Mouse (Mus musculus) hindbrain, postnatal 0 days (tissue): ENCODE measurements at regions not wholly inside any gene's neighbourhood (a gene's known extent, or its start where the extent isn't known, plus 50 kb on each side); places are given as distances from the start of the nearest gene placed in this dataset.
"Not testable (repeated sequence)": the region's sequence is repeated elsewhere in the genome, so short reads cannot be mapped to it uniquely, and the experiment has no call there.

Source experiments
- ATAC-seq: fragments of 200-750 bp; cut with Nextera tagmentation; 2 replicates; pipeline ENCODE4 v1.8.0; 2017; ENCODE audit warnings: mild to moderate bottlenecking, moderate TSS enrichment, moderate library complexity
- DNase-seq: peaks from one replicate; pipeline ENCODE4 v3.0.0-alpha.2; 2015; ENCODE audit warnings: low spot score
- H3K27ac ChIP-seq: fragments of 300-500 bp; sonication (generic); 2 replicates; pipeline ENCODE4 v1.5.1; 2014; ENCODE audit warnings: mild to moderate bottlenecking
- H3K27me3 ChIP-seq: fragments of 300-500 bp; sonication (generic); 2 replicates; pipeline ENCODE4 v1.6.1; 2014; ENCODE audit warnings: low read length, mixed read lengths; ENCODE audit not compliant: insufficient read depth
- H3K36me3 ChIP-seq: fragments of 300-500 bp; sonication (generic); 2 replicates; pipeline ENCODE4 v1.6.1; 2014; ENCODE audit warnings: low read length, mixed read lengths; ENCODE audit not compliant: insufficient read depth
- H3K4me1 ChIP-seq: fragments of 300-500 bp; sonication (generic); 2 replicates; pipeline ENCODE4 v1.6.1; 2014; ENCODE audit warnings: antibody characterized with exemption, low read length, mixed read lengths; ENCODE audit not compliant: insufficient read depth
- H3K4me2 ChIP-seq: fragments of 300-500 bp; sonication (generic); 2 replicates; pipeline ENCODE4 v1.6.1; 2014; ENCODE audit warnings: low read depth, mild to moderate bottlenecking, low read length, moderate library complexity, mixed read lengths
- H3K4me3 ChIP-seq: fragments of 300-500 bp; sonication (generic); 2 replicates; pipeline ENCODE4 v1.5.1; 2014; ENCODE audit warnings: low read length
- H3K9ac ChIP-seq: fragments of 300-500 bp; sonication (generic); replicated peaks from 2 replicates; pipeline ENCODE4 v1.6.1; 2014; ENCODE audit warnings: mild to moderate bottlenecking, low read length, moderate library complexity, mixed read lengths
- H3K9me3 ChIP-seq: fragments of 300-500 bp; sonication (generic); 2 replicates; pipeline ENCODE4 v1.6.1; 2016; ENCODE audit warnings: low read length, mixed read lengths
- CTCF ChIP-seq: IDR thresholded peaks from 2 replicates; pipeline ENCODE4 v1.5.1; 2016; ENCODE audit warnings: antibody characterized with exemption, control low read depth, low read depth
- WGBS: fragments of 180-500 bp; shearing (Covaris S2); extraction: QIAGEN DNeasy Blood & Tissue Kit; methylation state at CpG from one replicate; pipeline ENCODE4 v1.1.7; 2014; 5-methylcytosine and 5-hydroxymethylcytosine counted together

DNA sequence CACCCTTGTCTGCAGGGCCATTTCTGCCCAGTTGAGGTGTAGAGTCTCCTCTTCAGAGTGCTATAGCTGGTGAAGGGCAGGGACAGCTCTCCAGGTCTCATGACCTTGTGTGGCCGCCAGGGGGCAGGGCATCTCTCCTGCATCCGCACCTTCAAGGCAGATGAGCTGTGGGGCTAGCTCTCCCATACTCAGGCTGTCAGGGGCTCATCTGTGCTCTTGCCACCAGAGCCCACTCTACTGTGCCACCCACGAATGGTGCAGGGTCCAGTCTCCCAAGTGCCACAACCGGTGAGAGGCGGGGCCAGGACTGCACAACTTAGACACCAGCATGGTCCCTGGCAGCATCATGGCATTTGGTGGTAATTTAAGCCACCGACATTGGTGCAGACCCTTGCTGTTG lies 111.3 kb downstream of the Syt10 start:
- Histone ChIP-seq H3K27ac (no peak overlapping the region), H3K4me1 (no peaks in the 10 kb centered on the region), H3K9me3 (no peaks in the 10 kb centered on the region), H3K27me3 (no peaks in the 10 kb centered on the region), H3K4me2 (no peak overlapping the region), H3K36me3 (no peaks in the 10 kb centered on the region), H3K9ac (no peak overlapping the region), H3K4me3 (no peak overlapping the region)
- 38% methylated on average over 6 of the region's 6 CpGs for WGBS
- 0 out of 2 replicates have a peak, but pooled peaks have one; percentile 10 for ATAC-seq
- DNase-seq, result peak; percentile 9
- peak; percentile 74 for TF ChIP-seq CTCF

GRCm38 (mm10) chr15:89724356-89724755 lies 117.3 kb downstream of the Syt10 start:
- DNase-seq (peak; percentile 23), ATAC-seq (no peak)
- Histone ChIP-seq H3K4me2 (peak overlapping the region; percentile 31), H3K4me3 (no peak overlapping the region), H3K4me1 (no peaks in the 10 kb centered on the region), H3K36me3 (no peaks in the 10 kb centered on the region), H3K27ac (no peak overlapping the region), H3K9ac (no peak overlapping the region), H3K27me3 (no peaks in the 10 kb centered on the region), H3K9me3 (no peaks in the 10 kb centered on the region)
- no peak for TF ChIP-seq CTCF
- 29% methylated on average over 12 of the region's 12 CpGs for WGBS

- Histone ChIP-seq H3K27ac (no peak overlapping the region), H3K4me3 (no peak overlapping the region), H3K9me3 (no peaks in the 10 kb centered on the region), H3K36me3 (no peaks in the 10 kb centered on the region), H3K4me1 (no peaks in the 10 kb centered on the region), H3K27me3 (no peaks in the 10 kb centered on the region), H3K9ac (no peak overlapping the region), H3K4me2 (no peak overlapping the region)
- ATAC-seq, result no peak
- no peak for TF ChIP-seq CTCF
- no peak for DNase-seq
- WGBS, result 51% methylated on average over 2 of the region's 2 CpGs
Observed at GRCm38 (mm10) chr15:89697221-89697620, 105.5 kb upstream of the Rabl2 start.

DNA sequence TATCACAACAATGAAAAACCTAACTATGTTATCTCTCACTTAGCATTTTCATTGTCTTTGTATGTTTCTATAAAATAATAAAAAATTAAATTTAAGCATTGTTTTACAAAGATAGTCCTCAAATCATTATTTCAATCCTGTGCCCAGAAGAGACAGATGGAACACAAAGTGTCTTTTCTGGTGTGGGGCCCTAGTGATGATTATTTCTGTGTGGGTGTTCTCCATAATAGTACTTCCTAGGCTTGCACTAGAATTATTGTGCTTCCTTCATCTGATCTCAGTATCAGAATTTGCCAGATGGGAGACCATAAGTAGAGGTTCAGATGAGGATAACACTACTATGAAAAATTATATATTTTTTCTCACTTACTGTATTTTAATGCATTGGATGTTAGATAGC lies 84.6 kb upstream of the Rabl2 start:
- Histone ChIP-seq H3K9me3 (no peaks in the 10 kb centered on the region), H3K4me3 (no peak overlapping the region), H3K4me2 (no peak overlapping the region), H3K4me1 (no peaks in the 10 kb centered on the region), H3K27ac (no peak overlapping the region), H3K27me3 (no peaks in the 10 kb centered on the region), H3K9ac (no peak overlapping the region), H3K36me3 (no peaks in the 10 kb centered on the region)
- no peak for ATAC-seq
- DNase-seq, result no peak
- TF ChIP-seq CTCF, result no peak

DNA sequence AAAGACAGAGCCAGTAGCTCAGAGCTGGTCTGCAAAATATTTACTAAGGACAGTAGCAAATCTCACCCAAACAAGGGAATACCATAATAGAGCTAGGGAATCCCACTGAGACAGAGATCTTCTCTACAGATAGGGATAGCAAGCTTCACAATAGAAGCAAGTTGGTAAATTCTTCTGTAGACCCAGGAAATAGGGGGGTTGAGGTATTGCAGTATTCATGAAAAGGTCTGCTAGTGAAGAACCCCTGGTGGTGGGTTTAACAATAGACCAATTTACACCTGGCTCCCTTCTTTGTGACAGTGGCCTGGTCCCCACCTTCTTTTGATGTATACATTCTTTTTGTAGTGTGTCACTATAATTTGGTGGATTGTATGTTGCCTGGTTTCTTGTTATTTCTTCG lies 64.8 kb upstream of the Rabl2 start:
- not testable (repeated sequence) for H3K4me1 ChIP-seq, DNase-seq, H3K36me3 ChIP-seq, H3K4me2 ChIP-seq, H3K27me3 ChIP-seq, H3K27ac ChIP-seq, H3K9me3 ChIP-seq, ATAC-seq, H3K9ac ChIP-seq, H3K4me3 ChIP-seq
- WGBS, result 90% methylated on average over 1 of the region's 1 CpGs
